Mouse (Mus musculus) frontal cortex, adult 2 months (tissue): ENCODE data around the gene Farsa. TPM values are rescaled to one million over a fixed set of nuclear protein-coding genes. Genes with fewer than 3 reads are reported as not detected.
"Not testable (repeated sequence)": the region's sequence is repeated elsewhere in the genome, so short reads cannot be mapped to it uniquely, and the experiment has no call there.

Experiments
- DNase-seq, 2 experiments: peaks; one replicate each; pipeline ENCODE4 v3.0.0; 2022; ENCODE audit warnings: low spot score in 1 of 2; ENCODE audit errors: extremely low spot score in 1 of 2
- polyA plus RNA-seq: library from polyadenylated mRNA; depleted of rRNA; stranded (reverse); fragments of >200 nt; gene quantifications from 2 replicates; pipeline ENCODE4 v1.2.3, GENCODE M21; 2012; rRNA removed

Farsa gene
- polyA plus RNA-seq, 1 experiment, result 59.6 TPM

DNA sequence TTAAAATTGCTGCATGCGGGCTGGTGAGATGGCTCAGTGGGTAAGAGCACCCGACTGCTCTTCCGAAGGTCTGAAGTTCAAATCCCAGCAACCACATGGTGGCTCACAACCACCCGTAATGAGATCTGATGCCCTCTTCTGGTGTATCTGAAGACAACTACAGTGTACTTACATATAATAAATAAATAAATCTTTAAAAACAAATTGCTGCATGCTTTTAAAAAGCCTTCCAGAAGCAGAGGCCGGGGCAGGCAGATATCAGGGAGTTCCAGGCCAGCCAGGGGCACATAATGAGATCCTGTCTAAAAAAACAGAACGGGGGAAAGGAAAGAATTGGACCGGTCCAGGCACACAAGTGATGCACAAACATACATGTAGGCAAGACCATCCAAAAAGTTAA lies 51.2 kb downstream of the Farsa start:
- DNase-seq, result not testable (repeated sequence)

DNA sequence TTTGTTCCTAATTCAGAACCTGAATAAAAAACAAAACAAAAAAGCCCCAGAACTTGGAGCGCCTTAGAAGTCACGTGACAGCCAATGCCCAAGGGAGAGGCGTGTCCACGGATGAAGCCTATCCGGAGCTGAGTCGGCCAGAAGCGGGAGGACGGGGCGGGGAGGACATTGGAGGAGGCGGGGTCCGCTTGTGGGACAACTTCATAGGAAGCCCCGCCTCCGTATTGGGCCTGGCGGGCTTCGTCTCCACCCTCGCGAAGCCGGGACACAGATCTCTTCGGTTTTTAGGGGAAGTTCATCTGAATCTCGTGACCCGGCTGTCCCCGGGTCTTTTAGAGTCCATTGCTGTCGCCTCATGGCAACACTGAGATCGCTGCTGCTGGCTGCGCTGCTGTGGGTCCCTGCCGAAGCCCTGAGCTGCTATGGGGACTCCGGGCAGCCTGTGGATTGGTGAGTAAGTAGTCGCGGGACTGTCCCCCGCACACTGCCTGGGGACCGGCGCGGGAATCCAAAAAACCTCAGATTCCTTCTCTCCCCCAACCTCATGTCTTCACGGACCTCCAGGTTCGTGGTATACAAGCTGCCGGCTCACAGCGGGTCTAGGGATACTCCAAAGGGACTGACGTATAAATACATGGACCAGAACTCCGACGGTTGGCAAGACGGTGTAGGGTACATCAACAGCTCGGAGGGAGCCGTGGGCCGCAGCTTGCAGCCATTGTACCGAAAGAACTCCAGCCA lies 51.8 kb downstream of the Farsa start, which contains the start of gene Dnase2a:
TSS of gene Dnase2a (plus strand) at position 140 of the 741 bp plus-strand sequence.
- peak; percentile 76 to 78 for DNase-seq

DNA sequence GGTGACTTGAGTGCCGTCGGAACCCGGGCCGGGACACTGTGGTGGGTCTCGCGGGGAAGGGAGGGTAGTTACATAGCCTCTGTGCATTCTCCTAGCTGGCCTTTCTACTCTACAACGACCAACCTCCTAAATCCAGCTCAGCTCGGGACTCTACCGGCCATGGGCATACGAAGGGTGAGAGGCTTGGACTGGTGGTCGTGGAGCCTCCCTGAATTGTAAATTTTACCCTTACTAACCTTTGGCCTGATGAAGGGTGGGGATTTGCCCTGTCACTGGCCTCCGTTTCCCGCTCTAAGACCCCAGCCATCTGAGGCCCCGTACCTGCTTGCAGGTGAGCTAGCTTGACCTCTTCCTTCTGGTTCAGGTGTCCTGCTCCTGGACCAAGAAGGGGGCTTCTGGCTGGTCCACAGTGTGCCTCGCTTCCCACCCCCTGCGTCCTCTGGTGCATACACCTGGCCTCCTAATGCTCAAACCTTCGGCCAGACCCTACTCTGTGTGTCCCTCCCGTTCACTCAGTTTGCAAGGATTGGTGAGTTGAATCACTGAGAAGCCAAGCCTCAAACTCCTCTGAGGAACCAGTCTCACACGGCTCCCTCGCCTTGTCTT lies 52.5 kb downstream of the Farsa start:
- no peak for DNase-seq

DNA sequence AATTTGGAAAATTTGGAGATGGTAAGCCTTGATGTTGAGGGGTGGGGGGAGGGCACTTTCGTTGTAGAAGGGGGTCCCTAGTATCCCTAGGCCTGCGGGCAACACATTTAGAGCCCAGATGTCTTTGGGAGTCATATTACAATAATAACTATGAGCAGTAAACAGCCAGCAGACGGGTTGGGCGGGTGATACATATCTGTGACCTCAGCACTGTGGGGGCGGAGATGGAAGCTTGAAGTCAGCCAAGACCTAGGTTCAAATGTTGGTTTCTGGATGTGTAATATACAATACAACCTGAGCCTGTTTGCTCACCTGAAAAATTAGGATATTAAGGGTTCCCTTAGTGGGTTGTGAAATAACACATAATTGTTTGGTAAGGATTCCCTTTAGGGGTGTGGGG lies 53.2 kb downstream of the Farsa start:
- DNase-seq, result no peak

DNA sequence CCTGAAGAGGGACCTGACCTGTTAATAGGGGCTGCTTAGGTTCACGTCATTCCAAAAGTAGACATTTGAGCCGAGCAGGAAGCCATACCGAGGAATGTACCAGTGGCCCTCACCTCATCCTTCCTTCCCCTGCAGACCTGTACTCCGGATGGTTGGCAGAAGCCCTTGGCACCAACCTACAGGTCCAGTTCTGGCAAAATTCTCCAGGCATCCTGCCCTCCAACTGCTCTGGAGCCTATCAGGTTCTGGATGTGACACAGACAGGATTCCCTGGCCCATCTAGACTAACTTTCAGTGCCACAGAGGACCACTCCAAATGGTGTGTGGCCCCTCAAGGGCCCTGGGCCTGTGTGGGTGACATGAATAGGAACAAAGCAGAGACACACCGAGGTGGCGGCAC lies 53.8 kb downstream of the Farsa start:
- no peak for DNase-seq

DNA sequence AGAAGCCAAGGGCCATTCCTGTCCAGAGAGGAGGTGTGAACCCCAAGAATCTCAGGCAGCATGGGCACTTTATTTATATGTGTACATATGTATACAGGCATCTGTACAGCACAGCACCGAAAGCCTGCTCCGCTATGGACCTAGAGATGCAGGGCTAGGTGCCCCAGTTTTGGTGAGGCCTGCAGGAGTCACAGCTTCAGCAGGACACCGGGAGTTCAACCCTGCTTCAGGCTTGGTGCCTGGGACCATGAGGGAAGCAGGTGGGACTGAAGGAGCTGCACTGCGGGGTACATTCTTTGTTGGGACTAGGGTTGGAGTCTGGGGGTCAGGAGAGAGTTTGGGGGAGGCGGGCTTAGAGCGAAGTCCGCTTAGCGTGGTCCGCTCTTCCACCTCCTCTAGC lies 55.1 kb downstream of the Farsa start:
- DNase-seq, result no peak

DNA sequence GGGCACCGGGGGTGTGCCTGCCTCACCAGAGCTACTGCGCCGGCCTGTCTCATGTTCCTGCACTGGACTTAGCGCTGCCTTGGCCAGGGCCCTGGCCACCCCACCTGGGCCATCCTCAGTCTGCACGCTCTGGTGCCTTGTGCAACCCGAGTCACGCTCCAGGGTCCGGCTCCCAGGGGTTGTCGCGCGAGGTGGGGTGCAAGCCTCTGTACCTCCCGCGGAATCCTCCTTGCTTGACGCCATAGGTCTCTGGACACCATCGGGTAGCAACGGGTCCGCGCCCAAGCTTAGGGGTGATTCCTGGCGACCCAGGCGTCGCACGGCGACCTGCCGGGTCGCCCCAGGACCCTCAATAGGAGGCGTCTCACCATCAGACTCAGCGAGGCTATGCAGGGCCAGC lies 55.6 kb downstream of the Farsa start:
- no peak for DNase-seq

DNA sequence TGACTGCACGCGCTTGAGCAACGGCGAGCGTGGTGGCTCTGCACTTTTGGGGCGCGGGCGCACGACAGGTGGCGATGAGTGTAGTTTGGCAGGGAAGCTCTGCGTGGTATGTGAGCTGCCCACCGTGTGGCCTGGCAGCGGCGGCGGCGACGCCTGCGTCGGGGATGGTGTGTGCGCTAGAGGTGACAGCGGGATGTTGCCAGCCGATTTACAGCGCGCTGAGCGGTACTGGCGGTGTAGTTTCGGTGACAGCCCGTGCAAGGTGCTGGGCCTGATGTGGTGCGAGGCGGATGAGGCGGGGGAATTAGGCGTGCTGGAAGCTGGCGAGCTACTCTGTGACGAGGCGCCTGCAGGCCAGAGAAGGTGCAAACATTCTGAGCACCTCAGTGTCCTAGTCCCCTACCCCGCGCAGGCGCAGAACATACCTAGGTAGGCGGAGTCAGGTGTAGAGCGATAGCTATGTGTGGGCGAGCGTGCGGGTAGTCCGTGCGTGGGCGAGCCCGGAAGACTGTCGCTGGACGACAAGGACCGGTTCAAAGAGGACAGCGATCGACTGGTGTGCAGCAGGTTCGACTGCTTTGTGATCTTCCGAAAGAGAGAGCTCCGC lies 56.2 kb downstream of the Farsa start:
- peak in 1 of 2 experiments; percentile 66 for DNase-seq

DNA sequence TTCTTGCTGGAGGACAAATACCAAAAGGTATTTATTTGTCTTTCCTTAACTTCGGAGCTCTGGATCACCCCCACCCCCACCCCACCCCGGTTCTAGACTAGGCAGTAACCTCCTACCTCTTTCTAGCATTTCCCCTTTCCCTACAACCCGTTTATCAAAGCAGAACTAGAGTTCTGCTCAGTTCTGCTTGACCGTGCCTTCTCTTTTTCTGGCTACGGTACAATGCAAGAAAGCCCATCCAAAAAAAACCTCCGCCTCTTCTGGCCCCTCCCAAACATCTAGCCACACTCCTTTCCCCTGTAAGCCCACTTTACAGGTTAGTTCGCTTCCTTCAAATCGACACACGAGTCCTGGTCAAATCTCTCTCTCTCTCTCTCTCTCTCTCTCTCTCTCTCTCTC lies 56.7 kb downstream of the Farsa start:
- no peak for DNase-seq

DNA sequence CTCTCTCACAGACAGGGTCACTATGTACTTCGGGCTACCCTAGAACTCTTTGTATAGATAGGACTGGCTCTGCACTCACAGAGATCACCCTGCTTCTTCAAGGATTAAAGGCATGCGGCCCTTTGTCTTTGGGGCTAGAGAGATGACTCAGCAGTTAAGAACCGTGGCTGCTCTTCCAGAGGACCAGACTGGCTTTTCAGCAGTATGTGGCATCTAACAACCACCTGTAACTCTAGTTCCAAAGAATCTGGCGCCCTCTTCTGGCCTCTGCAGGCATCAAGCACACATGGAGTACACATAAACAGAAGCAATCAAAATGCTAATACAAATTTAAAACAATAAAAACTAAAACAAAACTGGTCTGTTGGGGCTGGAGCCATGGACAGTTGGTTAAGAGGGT lies 57.2 kb downstream of the Farsa start:
- DNase-seq, result no peak

DNA sequence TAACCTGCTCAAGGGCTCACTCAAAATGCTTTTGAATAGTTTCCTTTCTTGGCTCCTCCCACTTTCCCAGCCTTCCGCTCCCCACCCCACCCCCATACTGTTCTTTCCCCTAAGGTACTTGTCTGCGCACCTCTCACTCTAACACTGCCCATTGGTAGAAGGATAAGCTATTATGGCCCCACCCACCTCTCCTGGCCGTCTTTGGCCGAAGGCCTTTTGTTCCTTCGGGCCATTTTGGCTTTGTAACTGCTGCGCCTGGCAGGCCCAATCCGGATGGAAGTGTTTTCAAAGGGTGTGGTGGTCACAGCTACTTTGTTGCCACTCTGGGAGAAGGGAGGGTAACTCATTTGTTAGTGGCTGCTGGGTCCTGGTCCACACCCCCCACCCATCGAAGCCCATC lies 58.5 kb downstream of the Farsa start:
- DNase-seq, result no peak

DNA sequence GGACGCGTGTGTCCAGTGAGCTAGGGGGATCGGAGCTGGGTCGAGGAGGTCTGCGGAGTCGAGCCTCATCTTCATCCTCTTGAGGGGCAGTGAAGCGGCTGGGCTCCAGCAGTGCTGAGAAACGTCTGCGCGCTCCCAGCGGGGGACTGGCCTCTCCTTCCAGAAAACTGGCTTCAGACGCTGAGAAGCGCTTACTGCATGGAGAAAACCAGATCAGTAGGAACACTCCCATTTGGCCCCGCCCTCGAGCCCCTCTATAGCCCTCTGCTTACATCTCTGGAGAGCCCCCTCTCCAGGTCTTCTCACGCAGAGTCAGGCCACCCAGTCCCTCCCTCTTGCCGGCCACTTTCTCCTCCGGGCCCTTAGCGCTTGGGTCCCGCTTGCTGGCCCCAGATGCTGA lies 61.0 kb downstream of the Farsa start:
- no peak for DNase-seq

DNA sequence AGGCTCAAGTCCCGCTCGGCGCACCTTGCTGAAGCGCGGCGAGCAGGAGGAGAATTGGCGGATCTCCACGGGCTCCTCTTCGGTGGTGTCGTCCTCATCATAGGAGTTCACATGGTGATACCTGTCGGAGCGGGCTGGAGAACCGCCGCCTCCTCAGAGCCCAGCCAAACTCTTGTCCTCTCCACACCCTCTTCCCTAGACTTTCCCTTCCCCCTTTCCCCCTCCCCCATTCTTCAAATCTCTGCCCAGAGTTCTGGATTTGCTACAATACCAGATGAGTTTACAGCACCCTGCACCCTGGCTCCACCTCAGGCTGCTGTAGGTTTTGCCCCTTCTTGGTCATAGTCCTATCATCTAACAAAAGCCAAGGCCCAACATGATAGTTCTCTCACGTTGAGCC lies 61.9 kb downstream of the Farsa start:
- DNase-seq, result no peak

Other genes with a start within 250 kb of the Farsa start
- gene Ier2, start 194.1 kb upstream of the Farsa start, polyA plus RNA-seq, result 11.1 and 21.5 TPM in 2 replicates
- gene Trmt1, start 170.7 kb upstream of the Farsa start, polyA plus RNA-seq, result 143 and 157 TPM in 2 replicates
- 79.7 and 79.8 TPM in 2 replicates for gene Nacc1, start 169.1 kb upstream of the Farsa start, polyA plus RNA-seq
- gene Lyl1, start 155.5 kb upstream of the Farsa start, polyA plus RNA-seq, result 2.9 and 4.1 TPM in 2 replicates
- gene G430095P16Rik, start 134.0 kb upstream of the Farsa start, polyA plus RNA-seq, result 0.36 TPM in 1 of 2 replicates, not detected in the other
- 51.3 and 61.3 TPM in 2 replicates for gene Nfix, start 56.6 kb upstream of the Farsa start, polyA plus RNA-seq
- gene Dand5, start 34.2 kb upstream of the Farsa start, polyA plus RNA-seq, result 14.6 and 15.5 TPM in 2 replicates
- 28.0 and 30.9 TPM in 2 replicates for gene Gadd45gip1, start 25.5 kb upstream of the Farsa start, polyA plus RNA-seq
- 75.2 and 80.5 TPM in 2 replicates for gene Rad23a, start 16.3 kb upstream of the Farsa start, polyA plus RNA-seq
- gene Calr, start 10.1 kb upstream of the Farsa start, polyA plus RNA-seq, result 561 and 590 TPM in 2 replicates
- 4.2 and 5.2 TPM in 2 replicates for gene Syce2, start 15.1 kb downstream of the Farsa start, polyA plus RNA-seq
- gene Gcdh, start 36.9 kb downstream of the Farsa start, polyA plus RNA-seq, result 55.1 and 71.5 TPM in 2 replicates
- 0.17 and 0.38 TPM in 2 replicates for gene Klf1, start 44.9 kb downstream of the Farsa start, polyA plus RNA-seq
- 5.7 and 6.5 TPM in 2 replicates for gene Dnase2a, start 51.6 kb downstream of the Farsa start, polyA plus RNA-seq
- gene Mast1, start 80.4 kb downstream of the Farsa start, polyA plus RNA-seq, result 69.0 and 76.3 TPM in 2 replicates
- gene Rtbdn, start 90.0 kb downstream of the Farsa start, polyA plus RNA-seq, result 7.6 and 7.9 TPM in 2 replicates
- not detected in 2 replicates for gene Gm49661, start 112.4 kb downstream of the Farsa start, polyA plus RNA-seq
- gene Prdx2, start 112.6 kb downstream of the Farsa start, polyA plus RNA-seq, result 318 and 332 TPM in 2 replicates
- 37.5 and 39.7 TPM in 2 replicates for gene Rnaseh2a, start 112.8 kb downstream of the Farsa start, polyA plus RNA-seq
- gene Junb, start 121.7 kb downstream of the Farsa start, polyA plus RNA-seq, result 52.0 and 106 TPM in 2 replicates
- 20.7 and 26.0 TPM in 2 replicates for gene Hook2, start 133.6 kb downstream of the Farsa start, polyA plus RNA-seq
- gene Best2, start 157.5 kb downstream of the Farsa start, polyA plus RNA-seq, result 0.10 TPM in 1 of 2 replicates, not detected in the other
- 238 and 271 TPM in 2 replicates for gene Asna1, start 168.3 kb downstream of the Farsa start, polyA plus RNA-seq
- 150 and 167 TPM in 2 replicates for gene Trir, start 169.8 kb downstream of the Farsa start, polyA plus RNA-seq
- gene Tnpo2, start 179.9 kb downstream of the Farsa start, polyA plus RNA-seq, result 96.1 and 109 TPM in 2 replicates
- 42.4 and 46.3 TPM in 2 replicates for gene Fbxw9, start 203.1 kb downstream of the Farsa start, polyA plus RNA-seq
- gene Gm5741, start 211.0 kb downstream of the Farsa start, polyA plus RNA-seq, result 0.74 TPM in 1 of 2 replicates, not detected in the other
- 66.6 and 68.7 TPM in 2 replicates for gene Dhps, start 214.8 kb downstream of the Farsa start, polyA plus RNA-seq
- gene Wdr83os, start 223.8 kb downstream of the Farsa start, polyA plus RNA-seq, result 110 and 122 TPM in 2 replicates
- 57.8 and 58.2 TPM in 2 replicates for gene Wdr83, start 224.3 kb downstream of the Farsa start, polyA plus RNA-seq
- 40.2 and 46.9 TPM in 2 replicates for gene Man2b1, start 226.3 kb downstream of the Farsa start, polyA plus RNA-seq